Mouse (Mus musculus): ENCODE results near the gene Dcun1d4. TPM values are rescaled to one million over a fixed set of nuclear protein-coding genes. Genes with fewer than 3 reads are reported as not detected.

The Dcun1d4 gene
- total and polyA plus RNA-seq, 2 experiments from 2014 or later: 25.1 to 40.8 TPM

DNA sequence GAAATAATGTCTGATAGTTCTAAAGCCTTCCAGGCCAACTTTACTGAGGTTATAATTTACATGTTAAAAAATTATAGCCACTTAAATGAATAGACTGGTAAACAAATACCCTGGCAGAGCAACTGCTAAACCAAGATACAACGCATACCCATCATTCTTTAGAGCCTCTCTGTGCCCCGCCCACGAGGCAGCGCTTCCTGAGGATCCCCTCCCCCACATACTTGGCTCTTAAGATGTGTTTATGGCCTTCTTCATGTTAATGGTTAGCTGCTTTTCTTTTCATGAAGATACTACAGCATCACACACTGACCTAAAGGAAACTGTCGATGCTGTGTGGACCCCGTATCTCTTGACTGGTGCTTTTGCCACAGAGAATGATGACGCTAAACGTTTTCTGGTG lies 17.8 kb downstream of the Dcun1d4 start:
- ATAC-seq (no peak), DNase-seq (ENCODE audit: low spot score) (no peak)
- WGBS: 86% methylated on average over 8 of the region's 8 CpGs
- TF ChIP-seq CTCF (IDR thresholded peaks at IDR 0.05; ENCODE audit: low read depth): no peak
- no peaks in the 10 kb centered on the region for H3K9me3 ChIP-seq (ENCODE audit: low read length)
- H3K4me2 ChIP-seq (ENCODE audit: low read depth, low read length): no peak overlapping the region
- H3K9ac ChIP-seq (replicated peaks; ENCODE audit: low read length): no peak overlapping the region
- H3K27me3 ChIP-seq (ENCODE audit: insufficient read depth, low read length): no peaks in the 10 kb centered on the region
- no peak overlapping the region for H3K27ac ChIP-seq
- H3K4me1 ChIP-seq (ENCODE audit: insufficient read depth, low read length): no peaks in the 10 kb centered on the region; the same call in 1 of the 2 replicates
- H3K4me3 ChIP-seq (ENCODE audit: low read length): no peak overlapping the region
- no peaks in the 10 kb centered on the region for H3K36me3 ChIP-seq (ENCODE audit: insufficient read depth, low read length)

DNA sequence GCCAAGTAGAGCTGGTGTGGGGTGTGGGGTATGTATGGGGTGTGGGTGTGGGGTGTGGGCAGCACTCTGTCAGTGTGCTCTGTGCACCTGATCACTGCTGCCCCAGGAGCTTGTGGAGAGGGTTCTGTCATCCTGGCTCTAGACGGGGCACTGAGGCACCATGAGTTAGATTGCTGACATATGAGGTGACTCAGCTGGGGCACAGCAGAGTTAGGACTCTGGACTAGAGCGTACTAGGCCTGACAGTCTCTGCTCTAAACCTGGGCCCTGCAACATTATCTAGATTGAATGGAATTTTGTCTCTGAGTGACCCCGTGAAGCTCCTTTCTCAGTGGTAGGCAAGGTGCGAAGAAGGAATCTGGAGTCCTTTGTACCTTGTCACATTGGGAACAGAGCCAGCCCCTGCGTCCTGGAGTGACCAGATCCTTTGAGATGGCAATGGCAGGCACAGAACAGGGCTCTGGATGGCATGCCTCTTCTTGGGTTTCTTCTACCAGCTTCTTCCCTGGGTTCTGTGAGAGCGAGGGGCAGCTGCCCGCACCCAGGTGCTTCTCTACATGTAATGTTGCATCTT lies 20.2 kb downstream of the Dcun1d4 start:
- WGBS: 78% methylated on average over 7 of the region's 7 CpGs
- H3K9me3 ChIP-seq (ENCODE audit: low read length): no peaks in the 10 kb centered on the region
- no peak overlapping the region for H3K4me3 ChIP-seq (ENCODE audit: low read length)
- ATAC-seq (no peak), DNase-seq (ENCODE audit: low spot score) (no peak)
- no peak overlapping the region for H3K27ac ChIP-seq
- H3K4me2 ChIP-seq (ENCODE audit: low read depth, low read length): no peak overlapping the region
- no peaks in the 10 kb centered on the region for H3K27me3 ChIP-seq (ENCODE audit: insufficient read depth, low read length)
- no peaks in the 10 kb centered on the region; the same call in 1 of the 2 replicates for H3K4me1 ChIP-seq (ENCODE audit: insufficient read depth, low read length)
- no peak overlapping the region for H3K9ac ChIP-seq (replicated peaks; ENCODE audit: low read length)
- no peaks in the 10 kb centered on the region for H3K36me3 ChIP-seq (ENCODE audit: insufficient read depth, low read length)
- TF ChIP-seq CTCF (IDR thresholded peaks at IDR 0.05; ENCODE audit: low read depth): no peak

- DNase-seq (ENCODE audit: low spot score): no peak
- no peaks in the 10 kb centered on the region for H3K9me3 ChIP-seq (ENCODE audit: low read length)
- no peaks in the 10 kb centered on the region for H3K36me3 ChIP-seq (ENCODE audit: insufficient read depth, low read length)
- no peak overlapping the region for H3K4me3 ChIP-seq (ENCODE audit: low read length)
- WGBS: 93% methylated on average over 9 of the region's 9 CpGs
- H3K9ac ChIP-seq (replicated peaks; ENCODE audit: low read length): no peak overlapping the region
- no peak overlapping the region for H3K27ac ChIP-seq
- no peak overlapping the region for H3K4me2 ChIP-seq (ENCODE audit: low read depth, low read length)
- no peak for TF ChIP-seq CTCF (IDR thresholded peaks at IDR 0.05; ENCODE audit: low read depth)
- H3K27me3 ChIP-seq (ENCODE audit: insufficient read depth, low read length): no peaks in the 10 kb centered on the region
- H3K4me1 ChIP-seq (ENCODE audit: insufficient read depth, low read length): no peaks in the 10 kb centered on the region; the same call in 1 of the 2 replicates
- ATAC-seq: no peak
These were observed 21.6 kb downstream of the Dcun1d4 start for GRCm38 (mm10) chr5:73502422-73502821.

DNA sequence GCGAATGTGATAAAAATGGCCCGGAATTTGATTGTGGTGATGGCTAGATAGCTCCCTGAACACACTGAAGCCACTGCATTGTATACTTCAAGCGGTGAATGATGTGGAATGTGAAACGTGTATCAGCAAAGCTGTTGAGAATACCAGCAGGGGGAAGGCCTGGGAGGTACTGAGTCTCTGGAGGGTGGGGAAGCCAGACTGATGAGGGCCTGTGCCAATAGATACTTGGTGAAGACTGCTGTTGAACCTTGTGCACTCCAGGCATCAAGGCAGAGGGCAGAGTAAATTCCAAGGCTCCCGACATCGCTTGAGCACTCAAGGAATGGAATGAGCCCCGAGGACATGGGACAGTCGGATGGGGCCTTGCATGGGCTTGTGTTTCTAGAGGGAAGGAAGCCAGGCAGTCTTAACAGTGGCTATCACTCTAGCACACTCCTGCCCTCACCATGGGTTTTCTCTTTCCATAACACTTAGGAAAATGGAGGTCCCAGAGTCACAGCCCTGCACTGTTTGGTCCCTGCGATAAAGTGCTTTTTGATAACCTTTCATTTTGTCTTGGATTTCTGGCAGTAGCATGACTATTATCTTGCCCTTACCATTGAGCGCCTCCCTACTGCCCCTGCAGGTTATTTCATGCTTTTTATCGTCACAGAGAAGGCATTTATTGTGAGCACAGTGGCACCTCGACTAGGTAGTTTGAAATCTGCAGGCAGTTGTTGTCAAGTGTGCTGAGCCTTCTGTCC lies 22.4 kb downstream of the Dcun1d4 start:
- TF ChIP-seq CTCF (IDR thresholded peaks at IDR 0.05; ENCODE audit: low read depth): peak; percentile 32
- H3K4me3 ChIP-seq (ENCODE audit: low read length): no peak overlapping the region
- H3K4me2 ChIP-seq (ENCODE audit: low read depth, low read length): no peak overlapping the region
- H3K9me3 ChIP-seq (ENCODE audit: low read length): no peaks in the 10 kb centered on the region
- H3K27me3 ChIP-seq (ENCODE audit: insufficient read depth, low read length): no peaks in the 10 kb centered on the region
- H3K4me1 ChIP-seq (ENCODE audit: insufficient read depth, low read length): no peaks in the 10 kb centered on the region; the same call in 1 of the 2 replicates
- DNase-seq (ENCODE audit: low spot score) (no peak), ATAC-seq (no peak; the same call in 1 of the 2 replicates)
- WGBS: 76% methylated on average over 12 of the region's 12 CpGs
- no peaks in the 10 kb centered on the region for H3K36me3 ChIP-seq (ENCODE audit: insufficient read depth, low read length)
- H3K9ac ChIP-seq (replicated peaks; ENCODE audit: low read length): no peak overlapping the region
- no peak overlapping the region for H3K27ac ChIP-seq

GRCm38 (mm10) chr5:73511074-73511473 lies 30.3 kb downstream of the Dcun1d4 start:
- Histone ChIP-seq H3K4me1 (ENCODE audit: insufficient read depth, low read length) (no peaks in the 10 kb centered on the region), H3K9me3 (ENCODE audit: low read length) (no peaks in the 10 kb centered on the region), H3K27ac (no peak overlapping the region), H3K4me2 (ENCODE audit: low read depth, low read length) (no peak overlapping the region), H3K4me3 (ENCODE audit: low read length) (no peak overlapping the region), H3K9ac (replicated peaks; ENCODE audit: low read length) (no peak overlapping the region), H3K36me3 (ENCODE audit: insufficient read depth, low read length) (peaks cover 15% of the 10 kb centered on the region), H3K27me3 (ENCODE audit: insufficient read depth, low read length) (no peaks in the 10 kb centered on the region)
- TF ChIP-seq CTCF (IDR thresholded peaks at IDR 0.05; ENCODE audit: low read depth): no peak
- ATAC-seq (no peak), DNase-seq (ENCODE audit: low spot score) (no peak)
- WGBS: 87% methylated on average over 14 of the region's 14 CpGs

DNA sequence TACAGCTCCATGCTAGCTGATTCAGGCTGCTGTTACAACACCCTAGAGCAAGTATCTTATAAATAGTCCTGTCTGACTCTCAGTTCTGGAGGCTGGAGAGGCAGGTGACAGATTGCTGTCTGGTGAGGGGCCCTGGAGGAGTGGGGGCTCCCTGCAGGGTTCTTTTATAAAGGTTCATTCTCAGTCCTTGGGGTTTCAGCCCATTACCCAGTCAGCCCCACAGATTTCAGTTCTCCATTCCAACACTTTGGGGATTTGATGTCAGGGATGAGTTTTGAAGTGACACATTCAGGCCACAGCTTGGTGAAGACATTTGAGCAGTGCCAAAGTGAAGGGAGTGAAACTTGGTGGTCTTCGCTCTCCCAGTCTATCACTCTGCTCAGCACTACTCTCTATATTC lies 31.4 kb downstream of the Dcun1d4 start:
- H3K4me1 ChIP-seq (ENCODE audit: insufficient read depth, low read length): no peaks in the 10 kb centered on the region
- H3K27ac ChIP-seq: no peak overlapping the region
- TF ChIP-seq CTCF (IDR thresholded peaks at IDR 0.05; ENCODE audit: low read depth): no peak
- H3K9ac ChIP-seq (replicated peaks; ENCODE audit: low read length): no peak overlapping the region
- peaks cover 15% of the 10 kb centered on the region for H3K36me3 ChIP-seq (ENCODE audit: insufficient read depth, low read length)
- H3K9me3 ChIP-seq (ENCODE audit: low read length): no peaks in the 10 kb centered on the region
- H3K4me2 ChIP-seq (ENCODE audit: low read depth, low read length): no peak overlapping the region
- no peak overlapping the region for H3K4me3 ChIP-seq (ENCODE audit: low read length)
- ATAC-seq (no peak), DNase-seq (ENCODE audit: low spot score) (no peak)
- H3K27me3 ChIP-seq (ENCODE audit: insufficient read depth, low read length): no peaks in the 10 kb centered on the region
- 92% methylated on average over 1 of the region's 1 CpGs for WGBS

GRCm38 (mm10) chr5:73512661-73513060 lies 31.9 kb downstream of the Dcun1d4 start:
- Histone ChIP-seq H3K4me2 (ENCODE audit: low read depth, low read length) (no peak overlapping the region), H3K9ac (replicated peaks; ENCODE audit: low read length) (no peak overlapping the region), H3K36me3 (ENCODE audit: insufficient read depth, low read length) (peaks cover 15% of the 10 kb centered on the region), H3K4me3 (ENCODE audit: low read length) (no peak overlapping the region), H3K9me3 (ENCODE audit: low read length) (no peaks in the 10 kb centered on the region), H3K27me3 (ENCODE audit: insufficient read depth, low read length) (no peaks in the 10 kb centered on the region), H3K4me1 (ENCODE audit: insufficient read depth, low read length) (no peaks in the 10 kb centered on the region), H3K27ac (no peak overlapping the region)
- TF ChIP-seq CTCF (IDR thresholded peaks at IDR 0.05; ENCODE audit: low read depth): no peak
- WGBS: 74% methylated on average over 9 of the region's 9 CpGs
- no peak for DNase-seq (ENCODE audit: low spot score)
- ATAC-seq: no peak
